Mouse (Mus musculus) stomach, embryonic 14.5 days (tissue): ENCODE results near the gene Map1lc3b. TPM values are rescaled to one million over a fixed set of nuclear protein-coding genes. Genes with fewer than 3 reads are reported as not detected.

Experiments
- ATAC-seq: fragments of 200-750 bp; cut with Nextera tagmentation; 2 replicates; pipeline ENCODE4 v1.8.0; 2017; ENCODE audit warnings: low read depth, moderate TSS enrichment; ENCODE audit not compliant: insufficient number of reproducible peaks, insufficient read depth, low FRiP score
- H3K27ac ChIP-seq: fragments of 300-500 bp; sonication (generic); 2 replicates; pipeline ENCODE4 v1.5.1; 2014; ENCODE audit warnings: mild to moderate bottlenecking, low read length, moderate library complexity, mixed read lengths
- H3K27me3 ChIP-seq: fragments of 300-500 bp; sonication (generic); 2 replicates; pipeline ENCODE4 v1.6.1; 2014; ENCODE audit warnings: low read length, control low read depth, mixed read lengths; ENCODE audit not compliant: control insufficient read depth, insufficient read depth
- H3K36me3 ChIP-seq: fragments of 300-500 bp; sonication (generic); 2 replicates; pipeline ENCODE4 v1.6.1; 2014; ENCODE audit warnings: mild to moderate bottlenecking, control low read depth, low read length, moderate library complexity, mixed read lengths; ENCODE audit not compliant: control insufficient read depth, insufficient read depth
- H3K4me1 ChIP-seq: fragments of 300-500 bp; sonication (generic); 2 replicates; pipeline ENCODE4 v1.6.1; 2014; ENCODE audit warnings: low read length, control low read depth, mixed read lengths; ENCODE audit not compliant: control insufficient read depth, insufficient read depth
- H3K4me2 ChIP-seq: fragments of 300-500 bp; sonication (generic); replicated peaks from 2 replicates; pipeline ENCODE4 v1.6.1; 2014; ENCODE audit warnings: low read depth, low read length, control low read depth
- H3K4me3 ChIP-seq: fragments of 300-500 bp; sonication (generic); 2 replicates; pipeline ENCODE4 v1.5.1; 2014; ENCODE audit warnings: low read depth, low read length, control low read depth
- H3K9ac ChIP-seq: fragments of 300-500 bp; sonication (generic); replicated peaks from 2 replicates; pipeline ENCODE4 v1.6.1; 2014; ENCODE audit warnings: low read depth, mild to moderate bottlenecking, control low read depth, low read length, moderate library complexity, mixed read lengths
- H3K9me3 ChIP-seq: fragments of 300-500 bp; sonication (generic); 2 replicates; pipeline ENCODE4 v1.6.1; 2016; ENCODE audit warnings: low read depth, low read length, control low read depth; ENCODE audit not compliant: control insufficient read depth
- WGBS: fragments of 180-500 bp; shearing (Covaris S2); extraction: QIAGEN DNeasy Blood & Tissue Kit; methylation state at CpG from one replicate; pipeline ENCODE4 v1.1.7; 2014; 5-methylcytosine and 5-hydroxymethylcytosine counted together
- polyA plus RNA-seq: library from polyadenylated mRNA; unstranded; fragments of >200 nt; fragmentation: Nextera tagmentation; extraction: Ambion mirVana; gene quantifications from 2 replicates; pipeline ENCODE4 v1.2.1, GENCODE M21; 2014

The Map1lc3b gene
- polyA plus RNA-seq, 1 experiment from 2014 or later: 249 TPM

GRCm38 (mm10) chr8:121602860-121603259 is 12.7 kb downstream of the Map1lc3b start:
- H3K27me3 ChIP-seq: no peaks in the 10 kb centered on the region
- no peak overlapping the region for H3K9ac ChIP-seq
- H3K9me3 ChIP-seq: no peaks in the 10 kb centered on the region
- no peak overlapping the region for H3K27ac ChIP-seq
- H3K4me2 ChIP-seq: no peak overlapping the region
- no peaks in the 10 kb centered on the region for H3K4me1 ChIP-seq
- WGBS: 25% methylated on average over 3 of the region's 3 CpGs
- no peak overlapping the region for H3K4me3 ChIP-seq
- peaks cover 65% of the 10 kb centered on the region for H3K36me3 ChIP-seq
- ATAC-seq: peak; percentile 59; the same call in 1 of the 2 replicates

DNA sequence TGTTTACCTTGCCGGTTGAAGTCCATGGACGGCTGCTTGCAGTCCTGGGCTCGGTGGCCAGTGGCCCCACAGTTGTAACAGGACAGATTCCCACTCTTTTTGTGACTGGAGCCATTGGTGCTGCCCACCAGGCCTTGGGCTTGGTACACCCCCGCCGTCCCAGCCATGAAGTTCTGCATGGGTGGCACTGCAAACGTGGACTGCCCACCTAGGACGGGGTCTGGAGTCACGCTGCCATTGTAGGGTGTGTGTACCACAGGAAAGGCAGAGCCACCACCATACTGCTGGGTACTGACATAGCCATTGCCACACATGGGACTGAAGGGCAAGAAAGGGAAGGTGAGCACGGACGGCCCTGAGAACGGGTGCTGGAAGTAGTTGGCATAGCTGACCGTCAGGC is 13.6 kb downstream of the Map1lc3b start:
- WGBS: 94% methylated on average over 12 of the region's 12 CpGs
- no peak for ATAC-seq

DNA sequence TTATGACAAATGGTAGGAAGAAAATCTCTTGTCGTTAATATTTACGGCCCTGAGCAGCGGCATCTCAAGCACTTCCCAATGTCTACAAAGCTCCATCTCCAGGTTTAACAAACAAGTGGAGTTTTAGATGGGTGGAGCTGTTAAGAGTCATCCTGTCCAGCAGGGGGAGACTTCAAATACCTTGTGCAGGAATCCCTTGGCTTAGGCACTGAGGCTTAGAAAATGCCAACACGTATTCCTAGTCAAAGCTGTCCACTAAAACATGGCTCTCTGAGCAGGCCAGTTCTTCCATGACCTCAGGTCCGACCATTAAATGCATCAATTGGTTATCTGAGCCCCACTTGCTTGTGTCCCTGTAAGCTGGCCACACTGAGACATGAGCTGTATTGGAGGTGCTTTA is 17.5 kb downstream of the Map1lc3b start:
- Histone ChIP-seq H3K9me3 (no peaks in the 10 kb centered on the region), H3K4me1 (no peaks in the 10 kb centered on the region), H3K4me2 (no peak overlapping the region), H3K36me3 (peaks cover 65% of the 10 kb centered on the region), H3K4me3 (no peak overlapping the region), H3K27ac (no peak overlapping the region), H3K27me3 (no peaks in the 10 kb centered on the region), H3K9ac (no peak overlapping the region)
- 87% methylated on average over 5 of the region's 5 CpGs for WGBS
- no peak for ATAC-seq

More for the DNA sequence above, 13.6 kb downstream of the Map1lc3b start:
- Histone ChIP-seq H3K27me3 (no peaks in the 10 kb centered on the region), H3K27ac (no peak overlapping the region), H3K4me2 (no peak overlapping the region), H3K9me3 (no peaks in the 10 kb centered on the region), H3K36me3 (peaks cover 72% of the 10 kb centered on the region), H3K4me1 (no peaks in the 10 kb centered on the region), H3K9ac (no peak overlapping the region), H3K4me3 (no peak overlapping the region)

DNA sequence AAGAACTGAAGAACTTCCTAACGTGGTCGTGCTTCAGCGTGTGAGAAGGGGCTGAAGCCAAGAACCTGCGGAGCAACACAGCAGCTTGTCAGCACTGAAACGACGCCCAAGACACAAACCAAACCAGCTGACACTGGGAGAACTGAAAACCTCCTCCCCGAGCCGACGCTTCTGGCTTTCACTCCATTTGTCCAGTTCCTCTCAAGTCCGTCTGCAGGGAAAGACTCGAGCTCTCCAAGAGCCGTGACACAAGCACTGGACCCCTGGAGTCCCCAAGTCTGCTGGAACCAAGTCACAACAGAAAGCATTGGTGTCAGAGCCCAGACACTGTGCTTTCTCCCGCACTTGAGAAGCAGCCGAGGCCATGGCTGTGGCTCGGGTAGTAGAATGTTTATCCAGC is 19.1 kb downstream of the Map1lc3b start:
- H3K4me3 ChIP-seq: no peak overlapping the region
- H3K9me3 ChIP-seq: no peaks in the 10 kb centered on the region
- H3K4me2 ChIP-seq: no peak overlapping the region
- H3K4me1 ChIP-seq: no peaks in the 10 kb centered on the region
- no peak overlapping the region for H3K27ac ChIP-seq
- WGBS: 89% methylated on average over 15 of the region's 15 CpGs
- no peak for ATAC-seq
- H3K27me3 ChIP-seq: no peaks in the 10 kb centered on the region
- no peak overlapping the region for H3K9ac ChIP-seq
- peaks cover 58% of the 10 kb centered on the region for H3K36me3 ChIP-seq

- Histone ChIP-seq H3K27ac (no peak overlapping the region), H3K4me1 (no peaks in the 10 kb centered on the region), H3K9ac (no peak overlapping the region), H3K36me3 (peaks cover 51% of the 10 kb centered on the region), H3K4me3 (no peak overlapping the region), H3K4me2 (no peak overlapping the region), H3K9me3 (no peaks in the 10 kb centered on the region), H3K27me3 (no peaks in the 10 kb centered on the region)
- WGBS: 90% methylated on average over 11 of the region's 11 CpGs
- ATAC-seq: no peak
Observed at GRCm38 (mm10) chr8:121609916-121610315, 19.8 kb downstream of the Map1lc3b start.

DNA sequence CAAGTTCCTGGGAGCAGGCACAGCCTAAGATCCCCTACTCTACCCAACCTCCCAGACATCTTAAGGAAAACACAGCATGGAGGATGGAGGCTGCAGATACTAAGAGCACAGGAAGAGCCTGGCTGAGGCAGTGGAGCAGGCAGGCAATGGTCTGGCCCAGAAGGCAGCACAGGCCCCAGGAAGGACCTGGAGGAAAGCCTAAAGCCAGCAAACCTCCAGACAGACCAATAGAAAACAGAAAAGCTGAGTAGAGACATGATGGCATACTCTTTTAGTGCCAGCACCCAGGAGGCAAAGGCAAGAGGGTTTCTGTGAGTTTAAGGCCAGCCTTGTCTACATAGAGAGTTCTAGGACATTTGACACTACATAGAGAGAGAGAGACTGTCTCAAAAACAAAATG is 23.3 kb downstream of the Map1lc3b start:
- Histone ChIP-seq H3K9me3 (no peaks in the 10 kb centered on the region), H3K27ac (no peak overlapping the region), H3K4me1 (no peaks in the 10 kb centered on the region), H3K4me3 (no peak overlapping the region), H3K4me2 (no peak overlapping the region), H3K9ac (no peak overlapping the region), H3K36me3 (peaks cover 37% of the 10 kb centered on the region), H3K27me3 (no peaks in the 10 kb centered on the region)
- no peak for ATAC-seq

- WGBS: 29% methylated on average over 7 of the region's 7 CpGs
- no peak overlapping the region for H3K9ac ChIP-seq
- H3K27me3 ChIP-seq: no peaks in the 10 kb centered on the region
- peaks cover 26% of the 10 kb centered on the region for H3K4me1 ChIP-seq
- H3K4me2 ChIP-seq: no peak overlapping the region
- H3K4me3 ChIP-seq: no peak overlapping the region
- 0 out of 2 replicates have a peak, but pooled peaks have one; percentile 35 for ATAC-seq
- H3K36me3 ChIP-seq: peaks cover 11% of the 10 kb centered on the region; the same call in 1 of the 2 replicates
- peak overlapping the region; percentile 45; the same call in 1 of the 2 replicates for H3K27ac ChIP-seq
- no peaks in the 10 kb centered on the region for H3K9me3 ChIP-seq
Observed at GRCm38 (mm10) chr8:121619401-121619995, 29.3 kb downstream of the Map1lc3b start.

GRCm38 (mm10) chr8:121620801-121621516 is 30.8 kb downstream of the Map1lc3b start:
- H3K27me3 ChIP-seq: no peaks in the 10 kb centered on the region
- no peak overlapping the region for H3K4me3 ChIP-seq
- ATAC-seq: no peak
- no peak overlapping the region for H3K9ac ChIP-seq
- H3K9me3 ChIP-seq: no peaks in the 10 kb centered on the region
- 75% methylated on average over 12 of the region's 12 CpGs for WGBS
- H3K36me3 ChIP-seq: peaks cover 11% of the 10 kb centered on the region; the same call in 1 of the 2 replicates
- H3K4me1 ChIP-seq: peaks cover 30% of the 10 kb centered on the region
- no peak overlapping the region for H3K4me2 ChIP-seq
- no peak overlapping the region for H3K27ac ChIP-seq
